Mouse (Mus musculus) layer of hippocampus, postnatal 25 days (tissue): ENCODE results near the gene Gm3604. TPM values are rescaled to one million over a fixed set of nuclear protein-coding genes. Genes with fewer than 3 reads are reported as not detected.
"Not testable (repeated sequence)": the region's sequence is repeated elsewhere in the genome, so short reads cannot be mapped to it uniquely, and the experiment has no call there.

Experiments
- DNase-seq, 2 experiments: peaks; one replicate each; pipeline ENCODE4 v3.0.0; 2022; ENCODE audit warnings: mixed read lengths in 2 of 2, low spot score in 1 of 2; ENCODE audit errors: extremely low spot score in 1 of 2
- microRNA-seq, 2 experiments: library from miRNA; unstranded; fragments of <30 nt; microRNA quantifications; one replicate each; pipeline ENCODE4 v1.2.0; 2021
- total RNA-seq, 2 experiments: library from RNA; stranded (reverse); gene quantifications; 2 replicates each; pipeline ENCODE4 v1.2.3; 2021

Gene Gm3604
- total RNA-seq: under 1 TPM; 0.89 to 0.91 TPM

- peak; percentile 4 to 10 for DNase-seq
These were observed at the start of gene Gm3604 for GRCm38 (mm10) chr13:62382952-62383351. Gene Gm3604, minus strand, starts transcription at chr13:62383177.

- not testable (repeated sequence) for DNase-seq
These were observed 16.2 kb upstream of the Gm3604 start for GRCm38 (mm10) chr13:62399206-62399605.

- DNase-seq: not testable (repeated sequence)
These were observed 7.2 kb upstream of the Gm3604 start for GRCm38 (mm10) chr13:62390076-62390620.

- no peak for DNase-seq
These were observed 51.2 kb downstream of the Gm3604 start for GRCm38 (mm10) chr13:62331786-62332185.

GRCm38 (mm10) chr13:62331381-62331780, 51.6 kb downstream of the Gm3604 start:
- DNase-seq: no peak

Small RNAs within 50 kb of the gene (microRNA-seq; reads per million reads assigned to microRNA genes)
- gene Gm25933: 0 reads per million in 2 experiments

Other genes with a start within 250 kb of the Gm3604 start
- gene Gm49359, start 83.7 kb upstream of the Gm3604 start, total RNA-seq: 10 to 100 TPM; 12.1 to 13.8 TPM
- under 1 TPM in 1 of 2 experiments, not detected in 1; 0.59 TPM for gene Zfp935, start 175.3 kb upstream of the Gm3604 start, total RNA-seq
- gene Zfp934, start 188.0 kb upstream of the Gm3604 start, total RNA-seq: 1 to 10 TPM; 6.0 to 8.7 TPM
- 1 to 10 TPM; 3.3 to 4.2 TPM for gene 6720489N17Rik, start 241.0 kb upstream of the Gm3604 start, total RNA-seq